Mouse (Mus musculus) kidney, postnatal 0 days (tissue): ENCODE results near the gene Prlh. TPM values are rescaled to one million over a fixed set of nuclear protein-coding genes. Genes with fewer than 3 reads are reported as not detected.

Experiments used
- ATAC-seq: fragments of 200-750 bp; cut with Nextera tagmentation; replicated peaks from 2 replicates; pipeline ENCODE4 v1.8.0; 2017; ENCODE audit warnings: low read depth, moderate number of reproducible peaks, moderate TSS enrichment, moderate library complexity; ENCODE audit not compliant: low FRiP score
- DNase-seq: peaks from one replicate; pipeline ENCODE4 v3.0.0-alpha.2; 2016; ENCODE audit warnings: low spot score
- H3K27ac ChIP-seq: fragments of 300-500 bp; sonication (generic); 2 replicates; pipeline ENCODE4 v1.5.1; 2014; ENCODE audit warnings: mild to moderate bottlenecking
- H3K27me3 ChIP-seq: fragments of 300-500 bp; sonication (generic); 2 replicates; pipeline ENCODE4 v1.6.1; 2014; ENCODE audit warnings: low read length, mixed read lengths; ENCODE audit not compliant: insufficient read depth
- H3K36me3 ChIP-seq: fragments of 300-500 bp; sonication (generic); 2 replicates; pipeline ENCODE4 v1.6.1; 2014; ENCODE audit warnings: low read length, mixed read lengths; ENCODE audit not compliant: insufficient read depth
- H3K4me1 ChIP-seq: fragments of 300-500 bp; sonication (generic); replicated peaks from 2 replicates; pipeline ENCODE4 v1.6.1; 2014; ENCODE audit warnings: antibody characterized with exemption, low read length, mixed read lengths; ENCODE audit not compliant: insufficient read depth
- H3K4me2 ChIP-seq: fragments of 300-500 bp; sonication (generic); 2 replicates; pipeline ENCODE4 v1.6.1; 2014; ENCODE audit warnings: mild to moderate bottlenecking, low read length, moderate library complexity, mixed read lengths
- H3K4me3 ChIP-seq: fragments of 300-500 bp; sonication (generic); replicated peaks from 2 replicates; pipeline ENCODE4 v1.5.1; 2014; ENCODE audit warnings: low read depth, low read length
- H3K9ac ChIP-seq: fragments of 300-500 bp; sonication (generic); 2 replicates; pipeline ENCODE4 v1.6.1; 2014; ENCODE audit warnings: low read depth, low read length
- H3K9me3 ChIP-seq: fragments of 300-500 bp; sonication (generic); replicated peaks from 2 replicates; pipeline ENCODE4 v1.6.1; 2016; ENCODE audit warnings: low read length, inconsistent platforms, mixed read lengths
- CTCF ChIP-seq: IDR thresholded peaks from 2 replicates; pipeline ENCODE4 v1.5.1; 2016; ENCODE audit warnings: antibody characterized with exemption, low read depth, mild to moderate bottlenecking, moderate library complexity
- WGBS: fragments of 180-500 bp; shearing (Covaris S2); extraction: QIAGEN DNeasy Blood & Tissue Kit; methylation state at CpG from one replicate; pipeline ENCODE4 v1.1.7; 2014; 5-methylcytosine and 5-hydroxymethylcytosine counted together
- polyA plus RNA-seq: library from polyadenylated mRNA; unstranded; fragments of >200 nt; fragmentation: Nextera tagmentation; extraction: Ambion mirVana; gene quantifications from 2 replicates; pipeline ENCODE4 v1.2.1, GENCODE M21; 2015

Prlh gene
- polyA plus RNA-seq, 1 experiment from 2014 or later, result not detected

DNA sequence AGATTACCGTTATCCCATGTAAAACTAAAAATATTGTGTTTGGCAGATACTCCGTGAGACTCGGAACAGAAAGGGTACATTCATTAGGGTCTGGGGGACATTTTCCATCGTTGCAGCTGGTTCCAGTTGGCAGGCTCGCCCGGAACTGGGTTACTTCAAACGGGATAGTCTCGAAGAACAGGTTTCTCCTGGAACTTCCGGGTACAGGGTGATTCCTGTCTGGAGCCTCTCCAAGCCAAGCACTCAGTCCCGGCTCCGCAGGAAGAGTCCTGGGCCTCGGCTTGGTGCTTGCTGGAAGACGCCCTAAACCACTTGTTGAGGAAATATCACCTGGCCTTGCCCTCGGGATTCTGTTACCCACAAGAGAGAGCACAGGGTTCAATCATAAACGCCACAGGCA is 25.6 kb upstream of the Prlh start:
- no peak for TF ChIP-seq CTCF
- 30% methylated on average over 15 of the region's 15 CpGs for WGBS
- Histone ChIP-seq H3K27me3 (no peaks in the 10 kb centered on the region), H3K27ac (no peak overlapping the region), H3K4me3 (0 out of 2 replicates have a peak overlapping the region, but pooled peaks have one; percentile 21), H3K9me3 (no peaks in the 10 kb centered on the region), H3K4me2 (peak overlapping the region; percentile 57), H3K4me1 (peaks cover 7% of the 10 kb centered on the region; the same call in 1 of the 2 replicates), H3K36me3 (no peaks in the 10 kb centered on the region), H3K9ac (no peak overlapping the region)
- DNase-seq (peak; percentile 13), ATAC-seq (no peak)

DNA sequence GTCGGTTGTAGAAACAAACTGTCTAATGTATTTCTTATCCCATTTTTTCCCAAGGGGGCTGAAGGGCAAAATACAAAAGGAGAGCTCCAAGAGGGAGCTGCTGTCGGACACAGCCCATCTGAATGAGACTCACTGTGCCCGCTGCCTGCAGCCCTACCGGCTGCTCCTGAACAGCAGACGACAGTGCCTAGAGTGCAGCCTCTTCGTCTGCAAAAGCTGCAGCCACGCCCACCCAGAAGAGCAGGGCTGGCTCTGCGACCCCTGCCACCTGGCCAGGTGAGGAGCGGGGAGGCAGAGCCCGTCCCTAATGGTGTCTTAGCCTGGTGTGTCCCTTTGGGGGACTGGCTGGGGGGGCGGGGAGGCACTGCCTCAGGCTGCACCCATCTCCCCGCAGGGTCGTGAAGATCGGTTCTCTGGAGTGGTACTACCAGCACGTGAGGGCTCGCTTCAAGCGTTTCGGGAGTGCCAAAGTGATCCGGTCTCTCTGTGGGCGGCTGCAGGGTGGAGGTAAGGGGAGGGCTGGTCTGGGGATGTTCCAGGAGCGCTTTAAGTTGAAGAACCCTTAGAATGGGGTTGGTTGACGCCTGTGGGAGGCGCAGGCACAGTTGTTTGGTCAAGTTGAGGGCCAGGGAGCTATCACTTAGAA is 24.9 kb upstream of the Prlh start:
- WGBS, result 1% methylated on average over 23 of the region's 23 CpGs
- TF ChIP-seq CTCF, result no peak
- no peaks in the 10 kb centered on the region for H3K36me3 ChIP-seq
- DNase-seq (peak; percentile 13), ATAC-seq (peak; percentile 62; the same call in 1 of the 2 replicates)
- H3K4me2 ChIP-seq, result peak overlapping the region; percentile 57
- no peaks in the 10 kb centered on the region for H3K9me3 ChIP-seq
- H3K27ac ChIP-seq, result no peak overlapping the region
- H3K4me3 ChIP-seq, result peak overlapping the region; percentile 21; the same call in 1 of the 2 replicates
- no peak overlapping the region for H3K9ac ChIP-seq
- no peaks in the 10 kb centered on the region for H3K27me3 ChIP-seq
- H3K4me1 ChIP-seq, result peaks cover 7% of the 10 kb centered on the region; the same call in 1 of the 2 replicates

DNA sequence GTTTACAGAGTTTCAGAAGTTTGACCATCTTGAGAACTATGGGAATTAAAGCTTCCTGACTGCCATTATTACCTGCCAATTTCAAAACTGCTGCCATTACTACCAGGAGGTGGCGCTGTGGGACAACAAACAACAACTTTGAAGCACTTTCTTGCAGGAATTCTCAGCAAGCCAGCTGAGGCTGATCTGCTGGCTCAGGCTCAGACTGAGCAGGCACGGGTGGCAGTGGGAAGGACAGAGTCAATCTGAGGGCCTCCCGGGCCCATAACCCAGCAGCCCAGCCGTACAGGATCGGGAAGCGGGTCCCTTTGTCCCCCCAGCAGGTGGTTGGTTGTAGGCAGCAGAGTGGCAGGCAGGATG is 24.4 kb upstream of the Prlh start:
- no peaks in the 10 kb centered on the region for H3K36me3 ChIP-seq
- no peak overlapping the region for H3K27ac ChIP-seq
- peaks cover 7% of the 10 kb centered on the region; the same call in 1 of the 2 replicates for H3K4me1 ChIP-seq
- WGBS, result 4% methylated on average over 6 of the region's 6 CpGs
- no peak overlapping the region for H3K9ac ChIP-seq
- 0 out of 2 replicates have a peak overlapping the region, but pooled peaks have one; percentile 21 for H3K4me3 ChIP-seq
- no peaks in the 10 kb centered on the region for H3K27me3 ChIP-seq
- H3K4me2 ChIP-seq, result peak overlapping the region; percentile 57; the same call in 1 of the 2 replicates
- peak; percentile 97 for TF ChIP-seq CTCF
- DNase-seq, result peak; percentile 89
- no peak for ATAC-seq
- no peaks in the 10 kb centered on the region for H3K9me3 ChIP-seq

DNA sequence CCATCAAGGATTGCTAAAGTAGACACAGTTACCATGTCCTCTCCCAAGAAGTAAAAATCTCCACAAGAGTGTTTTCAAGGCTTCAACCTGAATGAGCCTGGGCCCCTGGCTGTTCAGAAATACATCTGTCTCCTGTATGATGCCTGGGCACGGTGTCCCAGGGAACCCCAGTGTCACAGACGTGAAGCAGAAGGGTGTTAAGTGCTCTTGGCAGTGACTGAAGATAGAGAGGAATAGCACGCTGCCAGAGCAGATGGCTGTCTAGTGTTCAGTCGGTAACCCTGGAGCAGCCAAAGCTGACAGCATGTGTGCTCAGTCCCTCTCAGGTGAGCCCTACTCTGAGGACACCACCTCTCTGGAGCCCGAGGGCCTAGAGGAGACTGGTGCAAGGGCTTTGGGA is 19.9 kb upstream of the Prlh start:
- Histone ChIP-seq H3K36me3 (no peaks in the 10 kb centered on the region), H3K9ac (no peak overlapping the region), H3K4me3 (no peak overlapping the region), H3K9me3 (no peaks in the 10 kb centered on the region), H3K4me2 (no peak overlapping the region), H3K4me1 (peaks cover 3% of the 10 kb centered on the region; the same call in 1 of the 2 replicates), H3K27me3 (no peaks in the 10 kb centered on the region), H3K27ac (no peak overlapping the region)
- WGBS, result 75% methylated on average over 5 of the region's 5 CpGs
- DNase-seq, result no peak
- TF ChIP-seq CTCF, result no peak
- ATAC-seq, result no peak

DNA sequence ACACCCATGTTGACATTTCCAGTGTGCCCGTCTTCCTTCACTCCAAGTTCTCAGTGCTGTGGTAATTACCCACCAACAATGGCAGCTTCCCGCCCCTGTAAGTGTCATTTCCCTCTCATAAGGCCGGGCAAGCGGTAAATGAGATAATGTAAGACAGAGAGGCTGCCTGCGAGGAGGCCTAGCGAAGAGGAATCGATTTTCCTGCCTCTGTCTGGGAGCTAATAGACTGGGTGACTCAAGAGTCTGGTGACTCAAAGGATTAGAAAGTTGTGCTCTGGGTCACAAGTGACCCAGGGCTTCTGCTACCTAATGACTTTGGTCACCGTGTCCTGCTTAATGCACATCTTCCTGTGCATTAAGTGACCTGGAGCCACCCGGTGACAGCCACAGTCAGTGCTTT is 15.9 kb upstream of the Prlh start:
- 65% methylated on average over 9 of the region's 9 CpGs for WGBS
- no peak overlapping the region for H3K27ac ChIP-seq

DNA sequence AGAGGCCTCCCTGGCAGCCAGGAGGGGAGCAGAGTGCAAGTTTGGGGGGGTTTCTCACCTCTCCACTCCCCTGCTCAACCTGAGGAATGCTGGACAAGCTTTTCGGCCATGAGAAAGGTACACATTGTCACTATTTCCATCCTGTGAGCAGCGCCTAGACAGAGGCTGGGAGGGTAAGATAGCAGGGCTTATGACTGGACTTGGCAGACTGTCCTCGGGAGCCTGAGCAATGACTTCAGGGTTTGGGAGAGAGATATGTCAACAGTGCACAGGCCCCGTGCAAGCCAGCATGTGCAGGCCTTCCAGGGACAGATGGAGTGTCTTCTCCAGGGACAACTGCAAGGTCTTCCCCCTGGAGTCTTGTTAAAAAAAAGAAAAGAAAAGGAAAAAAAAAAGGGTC is 12.9 kb upstream of the Prlh start:
- no peak for ATAC-seq
- 85% methylated on average over 4 of the region's 4 CpGs for WGBS
- Histone ChIP-seq H3K4me3 (no peak overlapping the region), H3K4me2 (no peak overlapping the region), H3K9me3 (no peaks in the 10 kb centered on the region), H3K36me3 (no peaks in the 10 kb centered on the region), H3K4me1 (no peaks in the 10 kb centered on the region), H3K27ac (no peak overlapping the region), H3K9ac (no peak overlapping the region), H3K27me3 (no peaks in the 10 kb centered on the region)
- DNase-seq, result no peak
- TF ChIP-seq CTCF, result no peak

More for the DNA sequence above, 15.9 kb upstream of the Prlh start:
- Histone ChIP-seq H3K27me3 (no peaks in the 10 kb centered on the region), H3K36me3 (no peaks in the 10 kb centered on the region), H3K4me3 (no peak overlapping the region), H3K9me3 (no peaks in the 10 kb centered on the region), H3K4me1 (no peaks in the 10 kb centered on the region), H3K9ac (no peak overlapping the region), H3K4me2 (no peak overlapping the region)
- no peak for TF ChIP-seq CTCF
- ATAC-seq (no peak), DNase-seq (no peak)
